Mouse (Mus musculus): Measurements from ENCODE around the gene Zfp433.
"Not testable (repeated sequence)": the region's sequence is repeated elsewhere in the genome, so short reads cannot be mapped to it uniquely, and the experiment has no call there.

Zfp433 gene

DNA sequence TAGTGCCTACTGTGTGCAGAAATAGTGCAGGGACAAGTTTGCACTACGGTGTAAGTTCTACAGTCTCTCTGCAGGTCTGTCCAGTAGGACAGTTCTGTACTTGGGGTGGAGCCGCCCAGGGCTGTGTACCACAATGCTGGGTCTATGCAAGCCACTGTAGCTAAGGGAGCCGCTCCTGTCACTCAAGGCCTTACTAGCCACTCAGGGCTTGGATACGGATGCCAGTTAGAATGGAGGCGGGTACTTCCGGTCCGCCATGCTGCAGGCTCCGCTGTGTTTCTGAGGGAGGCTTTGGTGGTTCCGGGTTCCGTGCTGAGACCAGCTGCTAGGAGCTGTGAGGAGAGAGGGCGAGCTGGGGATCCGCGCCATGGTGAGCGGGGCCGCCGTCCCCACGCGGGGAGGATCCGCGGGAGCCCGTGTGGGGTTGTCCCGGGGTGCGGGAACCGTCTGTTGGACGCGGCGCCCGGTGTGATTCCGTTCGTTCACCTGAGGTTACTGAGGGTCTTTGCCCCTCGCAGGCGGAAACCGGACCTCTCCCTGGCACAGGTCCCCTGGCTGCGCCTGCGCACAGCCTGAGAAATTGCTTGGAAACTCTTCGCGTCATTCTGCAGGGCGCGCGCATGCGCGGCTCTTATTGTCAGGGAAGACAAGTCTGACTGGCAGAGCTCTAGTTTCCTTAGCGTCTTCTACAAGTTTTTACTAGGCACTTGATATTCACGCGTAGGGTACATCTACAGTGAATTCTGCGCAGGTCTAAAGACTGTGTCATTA is at the start of gene Zfp433:
Zfp433 (plus strand) TSS at position 295 of the 771 bp plus-strand sequence.
- DNase-seq (ENCODE audit: low spot score), result not testable (repeated sequence)

DNA sequence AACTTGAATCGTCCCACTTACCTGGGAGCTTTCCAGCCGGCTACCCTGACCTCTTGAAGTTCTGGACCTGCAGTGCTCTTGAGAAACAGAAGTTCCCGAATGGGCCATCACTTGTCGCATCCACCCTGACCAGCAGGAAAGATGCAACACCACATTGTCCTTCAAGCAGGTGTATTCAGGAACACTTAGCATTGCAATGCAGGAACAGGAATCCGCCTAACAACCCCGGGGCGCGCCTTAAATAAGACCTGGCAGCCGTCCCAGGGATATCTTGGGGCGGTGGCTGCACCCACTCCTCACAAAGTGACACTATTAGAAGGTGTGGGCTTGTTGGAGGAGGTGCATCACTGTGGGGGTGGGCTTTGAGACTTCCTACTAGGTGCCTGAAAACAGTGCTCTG is 49.4 kb upstream of the Zfp433 start:
- DNase-seq (ENCODE audit: low spot score), result no peak

DNA sequence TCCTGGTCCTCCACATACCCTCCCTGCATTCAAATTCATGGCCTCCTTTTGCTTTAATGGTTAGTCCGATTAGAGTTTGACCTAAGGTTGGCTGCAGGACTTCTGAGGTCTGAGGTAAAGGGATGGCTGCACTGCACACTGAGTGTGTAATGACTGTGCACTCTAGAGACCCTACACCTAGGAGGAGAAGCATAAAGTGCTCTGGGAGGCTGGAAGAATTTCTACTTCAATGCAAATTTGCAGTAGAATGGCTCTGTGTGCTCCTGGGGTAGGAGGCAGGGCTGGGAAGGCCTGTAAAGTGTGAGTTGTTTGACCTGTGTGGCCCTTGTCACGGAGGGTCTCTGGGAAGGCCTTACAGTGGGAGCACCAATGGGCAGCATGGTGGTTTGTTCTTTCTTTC is 48.5 kb upstream of the Zfp433 start:
- no peak for DNase-seq (ENCODE audit: low spot score)

DNA sequence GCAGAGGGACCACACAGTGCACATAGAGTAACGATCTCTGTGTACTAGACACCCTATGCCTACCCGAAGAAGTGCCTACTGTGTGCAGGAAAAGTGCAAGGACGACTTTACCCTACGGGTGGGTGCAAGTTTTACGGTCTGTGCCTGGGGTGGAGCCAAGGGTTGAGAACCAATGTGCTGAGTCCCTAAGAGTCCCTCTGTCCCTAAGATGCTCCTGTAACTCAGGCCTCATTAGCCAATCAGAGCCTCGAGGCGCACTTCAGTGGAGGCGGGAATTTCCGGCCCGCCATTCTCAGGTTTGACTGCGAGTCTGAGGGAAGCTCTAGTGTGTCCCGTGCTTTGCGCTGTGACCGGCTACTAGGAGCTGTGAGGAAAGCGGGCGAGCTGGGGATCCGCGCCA is 17.5 kb upstream of the Zfp433 start:
- DNase-seq (ENCODE audit: low spot score), result not testable (repeated sequence)

DNA sequence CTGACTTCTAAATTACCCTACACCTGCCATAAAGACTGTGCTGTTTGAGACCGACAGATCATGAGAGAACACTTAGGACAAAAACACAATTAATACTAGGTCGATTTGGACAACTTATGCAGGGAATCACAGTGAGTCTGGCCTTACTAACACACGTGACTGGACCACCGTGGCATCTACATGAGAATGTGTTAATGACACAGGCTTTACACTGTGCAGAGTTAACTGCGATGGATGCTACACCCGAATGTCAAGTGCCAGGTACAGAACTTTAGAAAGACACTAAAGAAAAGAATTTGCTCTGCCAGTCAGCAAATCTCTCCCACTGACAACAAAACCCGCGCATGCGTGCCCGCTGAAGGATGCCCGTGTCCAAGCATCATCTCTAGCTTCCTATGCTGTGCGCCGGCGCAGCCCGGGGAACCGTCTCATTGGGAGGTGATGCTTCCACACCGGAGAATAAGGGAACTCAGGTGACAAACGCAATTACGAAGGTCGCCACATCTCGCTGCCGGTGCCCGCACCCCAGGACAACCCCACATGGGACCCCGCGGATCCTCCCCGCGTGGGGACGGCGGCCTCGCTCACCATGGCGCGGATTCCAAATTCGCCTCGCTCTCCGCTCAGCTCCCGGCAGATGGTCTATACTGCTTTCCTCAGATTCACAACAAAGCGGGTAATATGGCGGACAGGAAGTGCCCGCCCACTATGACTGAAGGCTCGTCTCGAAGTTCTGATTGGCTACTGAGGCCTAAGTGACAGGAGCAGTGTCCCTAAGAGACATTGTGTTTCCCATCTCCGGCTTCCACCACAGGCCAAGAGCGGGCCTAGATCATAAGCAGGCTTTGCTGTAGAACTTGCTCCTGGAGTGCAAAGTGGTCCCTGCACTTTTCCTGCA is 66.1 kb downstream of the Zfp433 start, which contains the start of gene Gm3055:
Gm3055 (minus strand) TSS at position 656 of the 898 bp plus-strand sequence.
- not testable (repeated sequence) for DNase-seq (ENCODE audit: low spot score)

DNA sequence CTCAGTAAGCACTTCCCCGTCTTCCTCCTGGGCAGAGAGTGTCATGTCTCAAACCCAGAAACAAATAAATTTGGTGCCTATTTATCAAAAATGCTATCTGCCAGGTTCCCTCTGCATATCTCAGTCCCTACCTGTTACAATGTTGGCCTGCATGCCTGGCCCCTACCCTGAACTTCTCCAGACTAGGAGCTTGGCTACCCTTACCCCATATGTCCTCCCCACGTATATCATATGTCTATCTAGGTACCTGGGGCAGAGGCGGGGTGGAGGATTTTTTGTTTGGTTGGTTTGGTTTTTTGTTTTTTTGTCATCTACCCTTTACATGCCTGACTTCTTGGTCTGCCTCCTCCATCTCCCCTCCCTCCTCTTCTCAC is 66.8 kb downstream of the Zfp433 start:
- DNase-seq (ENCODE audit: low spot score), result not testable (repeated sequence)
